Mouse (Mus musculus): ENCODE results near the gene Ccdc185. TPM values are rescaled to one million over a fixed set of nuclear protein-coding genes. Genes with fewer than 3 reads are reported as not detected.

Ccdc185 gene
- polyA plus RNA-seq, 1 experiment from 2014 or later, result not detected

- Histone ChIP-seq H3K4me3 (ENCODE audit: low read depth, low read length) (no peak overlapping the region), H3K9me3 (ENCODE audit: low read depth, low read length) (no peaks in the 10 kb centered on the region), H3K9ac (no peak overlapping the region), H3K27ac (ENCODE audit: low read depth) (no peak overlapping the region), H3K36me3 (ENCODE audit: insufficient read depth) (no peaks in the 10 kb centered on the region), H3K4me1 (ENCODE audit: insufficient read depth) (no peaks in the 10 kb centered on the region), H3K4me2 (no peak overlapping the region), H3K27me3 (ENCODE audit: insufficient read depth, low read length) (no peaks in the 10 kb centered on the region)
- DNase-seq (no peak), ATAC-seq (ENCODE audit: insufficient read depth) (no peak)
- no peak for TF ChIP-seq CTCF (IDR thresholded peaks at IDR 0.05; ENCODE audit: low read depth)
- 71% methylated on average over 17 of the region's 17 CpGs for WGBS
These were observed 1.1 kb downstream of the Ccdc185 start for GRCm38 (mm10) chr1:182747834-182748233.

DNA sequence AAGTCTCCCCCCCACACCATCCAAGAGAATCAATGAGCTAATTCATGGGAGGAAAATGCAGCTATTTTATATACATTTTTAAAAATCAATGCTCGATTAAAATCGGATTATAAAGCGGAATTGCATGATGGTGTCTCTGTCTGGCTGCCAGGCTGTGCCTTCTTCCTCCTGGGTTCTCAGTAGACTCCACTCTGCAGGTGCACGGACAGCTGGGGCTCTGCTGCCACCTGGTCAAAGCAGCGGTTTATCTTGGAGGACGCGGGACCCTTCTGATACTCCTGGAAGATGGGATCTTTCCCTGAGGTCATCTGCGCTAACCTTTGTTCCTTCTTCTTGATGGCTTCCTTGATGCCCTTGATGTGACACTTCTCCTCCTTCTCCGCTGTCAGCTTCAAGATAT, 1.9 kb downstream of the Ccdc185 start:
- no peak for DNase-seq
- Histone ChIP-seq H3K4me1 (ENCODE audit: insufficient read depth) (no peaks in the 10 kb centered on the region), H3K4me3 (ENCODE audit: low read depth, low read length) (no peak overlapping the region), H3K9me3 (ENCODE audit: low read depth, low read length) (no peaks in the 10 kb centered on the region), H3K9ac (no peak overlapping the region), H3K4me2 (no peak overlapping the region), H3K27ac (ENCODE audit: low read depth) (no peak overlapping the region), H3K27me3 (ENCODE audit: insufficient read depth, low read length) (no peaks in the 10 kb centered on the region), H3K36me3 (ENCODE audit: insufficient read depth) (no peaks in the 10 kb centered on the region)
- no peak for TF ChIP-seq CTCF (IDR thresholded peaks at IDR 0.05; ENCODE audit: low read depth)
- 86% methylated on average over 9 of the region's 9 CpGs for WGBS
- ATAC-seq (ENCODE audit: insufficient read depth), result no peak

DNA sequence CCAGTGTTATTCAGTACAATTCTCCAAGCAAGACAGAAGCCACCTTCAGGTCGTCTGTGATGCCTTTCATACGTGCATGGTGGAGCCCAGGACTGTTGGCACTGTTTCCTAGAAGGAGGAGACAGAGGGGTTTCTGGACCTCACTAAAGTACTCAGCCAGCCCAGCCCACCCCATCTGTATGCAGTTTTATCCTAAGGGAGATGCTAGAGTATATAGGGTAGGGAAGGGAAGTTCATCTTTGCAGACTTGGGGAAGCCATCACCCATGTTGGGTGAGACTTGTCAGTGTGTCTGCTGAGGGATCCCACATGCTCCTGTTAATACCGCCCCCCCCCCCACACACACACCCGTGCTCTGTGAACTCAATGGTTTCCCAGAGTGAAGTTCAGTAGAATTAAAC, 13.1 kb downstream of the Ccdc185 start:
- DNase-seq (peak; percentile 53), ATAC-seq (ENCODE audit: insufficient read depth) (peak; percentile 68)
- no peak for TF ChIP-seq CTCF (IDR thresholded peaks at IDR 0.05; ENCODE audit: low read depth)
- no peak overlapping the region; the same call in 1 of the 2 replicates for H3K27ac ChIP-seq (ENCODE audit: low read depth)
- H3K36me3 ChIP-seq (ENCODE audit: insufficient read depth), result no peaks in the 10 kb centered on the region
- H3K4me3 ChIP-seq (ENCODE audit: low read depth, low read length), result no peak overlapping the region
- no peak overlapping the region for H3K4me2 ChIP-seq
- WGBS, result 29% methylated on average over 4 of the region's 4 CpGs
- no peak overlapping the region for H3K9ac ChIP-seq
- H3K27me3 ChIP-seq (ENCODE audit: insufficient read depth, low read length), result no peaks in the 10 kb centered on the region
- no peaks in the 10 kb centered on the region for H3K9me3 ChIP-seq (ENCODE audit: low read depth, low read length)
- H3K4me1 ChIP-seq (ENCODE audit: insufficient read depth), result no peaks in the 10 kb centered on the region; the same call in 1 of the 2 replicates

DNA sequence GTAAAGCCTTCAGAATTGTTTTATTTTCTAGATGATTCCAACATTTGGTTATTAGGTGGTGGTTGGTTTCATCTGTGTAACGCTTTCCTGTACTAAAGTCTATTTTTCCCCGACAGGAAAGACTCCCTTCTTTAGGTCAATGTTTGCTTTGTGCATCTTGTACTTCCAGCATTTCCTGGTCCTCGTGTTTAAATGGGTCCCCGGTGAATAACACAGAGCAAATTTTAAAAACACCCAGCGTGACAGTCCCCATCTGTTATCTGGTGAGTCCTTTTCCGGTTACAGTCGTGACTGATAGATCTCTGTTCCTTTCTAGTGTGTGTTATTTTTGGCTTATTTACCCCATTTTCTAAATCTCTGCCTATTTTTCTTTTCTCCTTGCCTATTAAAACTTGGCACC, 16.3 kb downstream of the Ccdc185 start:
- Histone ChIP-seq H3K27me3 (ENCODE audit: insufficient read depth, low read length) (no peaks in the 10 kb centered on the region), H3K4me3 (ENCODE audit: low read depth, low read length) (no peak overlapping the region), H3K4me1 (ENCODE audit: insufficient read depth) (no peaks in the 10 kb centered on the region; the same call in 1 of the 2 replicates), H3K4me2 (no peak overlapping the region), H3K27ac (ENCODE audit: low read depth) (no peak overlapping the region), H3K9me3 (ENCODE audit: low read depth, low read length) (no peaks in the 10 kb centered on the region), H3K36me3 (ENCODE audit: insufficient read depth) (no peaks in the 10 kb centered on the region), H3K9ac (no peak overlapping the region)
- no peak for TF ChIP-seq CTCF (IDR thresholded peaks at IDR 0.05; ENCODE audit: low read depth)
- 14% methylated on average over 7 of the region's 7 CpGs for WGBS
- ATAC-seq (ENCODE audit: insufficient read depth) (no peak), DNase-seq (peak; percentile 36)

GRCm38 (mm10) chr1:182729002-182729401, 20.0 kb downstream of the Ccdc185 start:
- H3K4me3 ChIP-seq (ENCODE audit: low read depth, low read length), result no peak overlapping the region
- ATAC-seq (ENCODE audit: insufficient read depth), result no peak
- H3K9ac ChIP-seq, result no peak overlapping the region
- H3K27me3 ChIP-seq (ENCODE audit: insufficient read depth, low read length), result no peaks in the 10 kb centered on the region
- H3K4me2 ChIP-seq, result no peak overlapping the region
- no peaks in the 10 kb centered on the region for H3K36me3 ChIP-seq (ENCODE audit: insufficient read depth)
- DNase-seq, result no peak
- 76% methylated on average over 9 of the region's 9 CpGs for WGBS
- no peaks in the 10 kb centered on the region for H3K9me3 ChIP-seq (ENCODE audit: low read depth, low read length)
- H3K4me1 ChIP-seq (ENCODE audit: insufficient read depth), result no peaks in the 10 kb centered on the region; the same call in none of the 2 replicates
- no peak for TF ChIP-seq CTCF (IDR thresholded peaks at IDR 0.05; ENCODE audit: low read depth)
- H3K27ac ChIP-seq (ENCODE audit: low read depth), result no peak overlapping the region

DNA sequence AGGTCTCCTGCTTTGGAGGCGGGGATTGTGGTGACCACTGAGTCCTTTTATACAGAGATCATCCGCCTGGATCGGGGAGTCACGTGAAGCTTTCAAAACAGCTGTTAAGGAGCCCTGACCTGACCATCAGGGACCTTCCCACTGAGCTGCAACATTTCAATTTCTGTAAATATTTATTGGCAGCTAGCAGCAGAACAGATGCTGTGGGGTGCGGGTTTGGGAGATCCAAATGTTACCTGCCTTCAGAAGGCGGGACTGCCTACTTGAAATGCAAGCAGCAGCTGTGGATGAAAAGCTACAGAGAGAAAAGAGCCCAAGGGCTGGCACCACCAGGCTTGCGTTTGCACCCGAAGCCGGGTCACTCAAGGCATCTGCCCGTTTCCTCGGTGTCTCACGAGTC, 21.4 kb downstream of the Ccdc185 start:
- no peak for TF ChIP-seq CTCF (IDR thresholded peaks at IDR 0.05; ENCODE audit: low read depth)
- Histone ChIP-seq H3K4me2 (no peak overlapping the region), H3K36me3 (ENCODE audit: insufficient read depth) (no peaks in the 10 kb centered on the region), H3K4me3 (ENCODE audit: low read depth, low read length) (no peak overlapping the region), H3K27me3 (ENCODE audit: insufficient read depth, low read length) (no peaks in the 10 kb centered on the region), H3K4me1 (ENCODE audit: insufficient read depth) (peaks cover 1% of the 10 kb centered on the region; the same call in 1 of the 2 replicates), H3K27ac (ENCODE audit: low read depth) (no peak overlapping the region; the same call in 1 of the 2 replicates), H3K9me3 (ENCODE audit: low read depth, low read length) (no peaks in the 10 kb centered on the region), H3K9ac (no peak overlapping the region)
- no peak for DNase-seq
- ATAC-seq (ENCODE audit: insufficient read depth), result no peak
- 41% methylated on average over 12 of the region's 12 CpGs for WGBS

DNA sequence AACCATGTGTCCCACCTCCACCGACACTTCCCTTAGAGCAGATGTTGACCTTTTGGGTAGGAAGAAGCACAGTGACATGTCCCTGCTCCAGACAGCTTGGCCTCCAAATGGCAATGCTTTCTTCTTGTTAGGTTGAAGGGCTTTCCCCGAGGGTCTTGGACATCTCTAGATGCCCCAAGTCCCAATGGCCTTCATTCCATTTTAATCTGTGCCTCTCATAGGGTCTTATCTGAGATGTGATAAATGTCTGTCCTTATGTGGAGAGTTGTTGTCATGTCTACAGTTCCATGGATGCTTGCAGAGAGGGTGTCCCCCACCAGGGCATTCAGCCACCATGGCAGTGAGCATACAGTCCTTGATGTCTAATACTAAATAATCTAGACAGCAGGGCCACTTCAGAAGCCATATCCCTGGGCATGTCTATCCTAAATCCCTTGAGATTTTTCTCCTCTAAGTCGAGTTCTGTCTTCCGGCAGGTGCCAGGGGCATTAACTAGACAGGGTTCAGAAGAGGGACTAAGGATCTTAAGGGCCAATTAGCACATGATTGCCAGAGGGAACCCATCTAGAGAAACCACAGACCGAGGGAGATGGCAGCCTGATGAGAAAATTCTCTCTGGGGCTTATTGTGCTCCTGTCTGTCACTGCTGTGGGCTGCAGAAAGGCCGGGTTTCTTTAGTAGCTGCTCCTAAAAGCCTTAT, 34.6 kb downstream of the Ccdc185 start:
- DNase-seq, result no peak
- TF ChIP-seq CTCF (IDR thresholded peaks at IDR 0.05; ENCODE audit: low read depth), result no peak
- 78% methylated on average over 6 of the region's 6 CpGs for WGBS

More for the DNA sequence above, 34.6 kb downstream of the Ccdc185 start:
- H3K9me3 ChIP-seq (ENCODE audit: low read depth, low read length), result no peaks in the 10 kb centered on the region
- no peak overlapping the region for H3K27ac ChIP-seq (ENCODE audit: low read depth)
- no peak for ATAC-seq (ENCODE audit: insufficient read depth)
- H3K4me3 ChIP-seq (ENCODE audit: low read depth, low read length), result no peak overlapping the region
- no peaks in the 10 kb centered on the region for H3K27me3 ChIP-seq (ENCODE audit: insufficient read depth, low read length)
- H3K36me3 ChIP-seq (ENCODE audit: insufficient read depth), result no peaks in the 10 kb centered on the region
- no peak overlapping the region for H3K9ac ChIP-seq
- no peak overlapping the region for H3K4me2 ChIP-seq
- no peaks in the 10 kb centered on the region for H3K4me1 ChIP-seq (ENCODE audit: insufficient read depth)

Data from lung, embryonic 14.5 days (tissue).